Mouse (Mus musculus): ENCODE measurements around the gene Lmbrd1.
"Not testable (repeated sequence)": the region's sequence is repeated elsewhere in the genome, so short reads cannot be mapped to it uniquely, and the experiment has no call there.

Gene Lmbrd1

GRCm38 (mm10) chr1:24729784-24730183, 51.4 kb downstream of the Lmbrd1 start:
- DNase-seq (ENCODE audit: low spot score): no peak

GRCm38 (mm10) chr1:24732286-24732685, 53.9 kb downstream of the Lmbrd1 start:
- DNase-seq (ENCODE audit: low spot score): no peak

DNA sequence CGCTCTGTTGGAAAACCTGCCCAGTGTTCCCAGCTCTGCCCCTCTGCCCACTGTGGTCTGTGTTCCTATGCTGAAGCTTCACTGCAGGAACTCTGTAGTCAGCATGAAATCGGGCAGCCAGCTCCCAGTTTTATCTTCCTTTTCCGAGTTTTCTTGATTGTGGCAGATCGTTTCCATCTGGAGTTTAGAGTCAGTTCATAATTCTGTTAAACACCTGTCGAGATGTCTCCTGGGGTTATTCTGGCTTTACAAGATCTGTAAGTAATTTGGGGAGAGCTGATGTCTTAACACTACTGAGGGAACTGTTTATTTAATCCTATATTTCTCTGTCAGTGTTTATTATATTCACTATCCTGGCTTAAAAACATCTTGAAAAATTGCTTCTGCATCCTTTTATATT, 56.4 kb downstream of the Lmbrd1 start:
- DNase-seq (ENCODE audit: low spot score): no peak

DNA sequence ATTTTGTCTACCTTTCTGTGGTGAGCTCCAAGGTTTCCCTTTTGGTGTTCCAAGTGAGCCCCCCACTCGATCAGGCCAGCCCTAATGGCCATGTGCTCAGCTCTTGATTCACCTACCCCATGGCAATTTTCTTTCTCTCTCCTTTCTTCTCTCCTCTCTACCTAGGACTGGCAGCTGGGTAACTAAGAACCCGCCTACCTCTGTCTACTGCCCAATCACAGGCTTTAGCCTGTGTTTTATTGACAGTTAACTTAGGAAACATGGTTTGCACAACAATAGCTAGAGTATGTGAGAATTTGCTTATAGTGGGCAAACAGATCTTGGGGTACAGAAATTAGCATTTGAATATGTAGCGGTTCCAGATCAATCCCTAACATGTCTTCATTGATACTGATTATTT, 62.5 kb downstream of the Lmbrd1 start:
- DNase-seq (ENCODE audit: low spot score): no peak

- no peak for DNase-seq (ENCODE audit: low spot score)
Observed at GRCm38 (mm10) chr1:24741552-24741951, 63.1 kb downstream of the Lmbrd1 start.

DNA sequence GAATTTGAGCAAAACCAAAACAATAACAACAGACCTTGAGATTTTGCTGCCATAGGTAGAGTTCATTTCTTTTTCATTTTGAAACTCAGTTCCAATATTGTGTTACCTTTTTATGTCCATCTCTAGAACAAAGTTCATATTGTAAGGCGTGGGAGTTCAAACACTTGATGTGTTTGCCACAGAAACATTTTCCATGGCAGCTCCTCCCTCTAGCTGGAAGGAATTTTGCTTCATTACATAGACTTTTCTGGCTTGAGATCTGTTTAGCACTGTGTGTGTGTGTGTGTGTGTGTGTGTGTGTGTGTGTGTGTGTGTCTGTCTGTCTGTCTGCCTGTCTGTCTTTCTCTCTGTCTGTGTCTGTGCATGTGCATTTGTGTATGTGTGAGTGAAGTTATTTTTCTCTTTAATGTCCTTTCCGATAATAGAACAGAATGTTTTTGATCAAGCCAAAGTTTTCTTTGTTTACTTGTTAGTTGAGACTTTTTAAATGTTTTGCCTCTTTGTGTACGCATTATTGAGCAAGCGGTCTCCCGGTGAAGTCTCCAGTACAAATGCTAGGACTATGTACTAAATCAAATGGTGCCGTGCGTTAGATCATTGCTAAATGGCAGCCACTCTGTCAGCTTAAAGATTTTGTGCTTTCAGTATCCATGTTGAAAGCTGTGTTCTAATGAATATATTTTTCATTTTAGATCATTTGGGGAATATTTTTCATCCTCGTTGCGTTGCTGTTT, 64.9 kb downstream of the Lmbrd1 start:
- no peak for DNase-seq (ENCODE audit: low spot score)

DNA sequence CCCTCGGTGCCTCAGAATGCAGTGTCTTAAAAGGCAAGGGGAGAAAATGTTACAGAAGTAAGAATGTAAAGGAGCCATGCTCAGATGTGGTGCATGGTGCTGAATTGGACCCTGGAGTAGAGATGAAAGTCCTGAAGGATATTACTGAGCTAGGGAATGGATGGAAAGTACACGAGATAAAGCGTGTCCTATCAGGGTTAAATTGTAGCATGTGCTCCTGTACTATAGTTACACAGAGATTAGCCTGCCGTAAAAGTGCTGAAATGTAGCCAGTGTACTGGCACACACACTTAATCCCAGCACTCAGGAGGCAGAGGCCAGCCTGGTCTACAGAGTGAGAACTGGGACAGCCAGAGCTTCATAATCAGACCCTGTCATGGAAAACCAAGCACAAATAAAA, 74.3 kb downstream of the Lmbrd1 start:
- no peak for DNase-seq (ENCODE audit: low spot score)

DNA sequence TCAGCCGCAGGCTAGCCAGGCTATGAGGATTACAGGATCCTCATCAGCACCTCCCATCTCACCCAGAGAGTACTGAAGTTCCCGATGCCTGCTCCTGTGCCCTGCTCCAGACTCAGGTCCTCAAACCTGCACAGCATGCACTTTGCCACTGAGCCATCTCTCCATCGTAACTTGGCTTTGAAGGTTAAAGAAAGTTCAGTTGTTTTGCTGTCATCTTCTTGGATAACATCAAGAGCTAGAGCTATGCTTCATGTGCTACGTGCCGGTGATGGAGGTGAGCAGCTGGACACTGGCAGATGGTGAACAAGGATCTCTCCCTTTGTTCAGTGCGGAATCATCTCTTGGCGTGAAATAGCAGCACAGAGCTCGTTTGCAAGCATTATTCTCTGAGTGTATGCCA, 80.1 kb downstream of the Lmbrd1 start:
- no peak for DNase-seq (ENCODE audit: low spot score)

DNA sequence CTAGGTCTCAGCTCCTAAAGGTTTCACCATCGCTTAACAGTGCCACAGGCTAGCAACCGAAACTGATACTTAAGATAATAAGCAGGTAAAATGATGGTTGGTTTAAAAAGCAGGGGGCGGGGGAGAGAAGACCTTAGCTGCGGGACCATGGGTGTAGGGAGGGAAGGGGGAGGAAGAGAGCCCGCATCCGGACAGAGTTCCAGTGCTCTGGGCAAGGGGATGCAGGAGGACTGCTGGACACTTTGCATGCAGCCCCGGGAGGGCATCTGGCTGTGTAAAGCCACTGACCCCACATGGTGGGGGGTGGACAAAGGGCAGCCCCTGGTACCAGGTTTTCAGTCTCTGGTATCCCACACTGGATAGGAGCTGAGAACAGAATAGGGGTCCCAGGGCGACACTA, 88.0 kb downstream of the Lmbrd1 start:
- DNase-seq (ENCODE audit: low spot score): no peak

DNA sequence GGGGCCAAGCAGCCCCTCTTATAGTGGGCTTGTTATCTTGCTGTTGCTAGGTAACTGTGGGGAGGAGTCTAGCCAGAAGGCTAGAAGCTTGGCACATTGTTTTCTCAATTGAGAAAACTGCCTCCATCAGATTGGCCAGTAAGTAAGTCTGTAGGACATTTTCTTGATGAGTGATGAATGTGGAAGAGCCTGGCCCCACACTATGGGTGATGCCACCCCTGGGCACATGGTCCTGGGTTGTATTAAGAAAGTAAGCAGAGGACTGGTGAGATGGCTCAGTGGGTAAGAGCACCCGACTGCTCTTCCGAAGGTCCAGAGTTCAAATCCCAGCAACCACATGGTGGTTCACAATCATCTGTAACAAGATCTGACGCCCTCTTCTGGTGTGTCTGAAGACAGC, 88.8 kb downstream of the Lmbrd1 start:
- DNase-seq (ENCODE audit: low spot score): not testable (repeated sequence)

DNA sequence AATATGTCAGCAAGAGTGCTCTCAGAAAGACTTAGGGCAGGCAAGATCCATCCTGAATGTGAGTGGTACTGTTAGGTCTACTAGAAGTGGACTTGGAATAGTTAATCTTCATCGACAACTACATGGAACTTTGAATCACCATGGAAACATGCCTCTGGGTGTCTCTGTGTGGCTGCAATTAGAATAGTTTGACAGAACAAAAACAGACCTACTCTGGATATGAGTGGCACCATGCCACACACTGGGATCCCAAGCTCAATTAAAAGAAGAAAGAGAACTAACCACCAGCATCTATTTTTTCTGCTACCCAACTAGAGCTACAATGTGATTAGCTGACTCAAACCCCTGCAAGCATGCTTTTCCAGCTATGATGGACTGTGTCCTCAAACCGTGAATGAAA, 95.2 kb downstream of the Lmbrd1 start:
- no peak for DNase-seq (ENCODE audit: low spot score)

DNA sequence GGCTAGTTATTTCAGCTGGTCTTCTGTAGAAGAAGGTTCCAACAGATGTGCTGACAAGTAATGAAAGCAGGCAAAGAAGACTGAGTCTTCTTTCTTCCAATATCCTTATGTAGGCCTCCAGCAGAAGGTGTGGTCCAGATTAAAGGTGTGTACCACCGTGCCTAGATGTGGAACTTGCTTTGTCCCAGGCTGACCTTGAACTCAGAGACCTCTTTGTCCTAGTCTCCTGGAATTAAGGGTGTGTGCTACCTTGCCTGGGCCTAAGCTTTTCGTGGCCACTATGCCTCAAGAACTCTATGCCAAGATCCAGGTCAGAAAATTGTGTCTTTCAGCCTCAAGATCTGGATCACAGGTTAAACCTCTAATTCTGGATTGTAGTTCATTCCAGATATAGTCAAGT, 98.1 kb downstream of the Lmbrd1 start:
- DNase-seq (ENCODE audit: low spot score): no peak

GRCm38 (mm10) chr1:24793168-24793567, 114.7 kb downstream of the Lmbrd1 start:
- DNase-seq (ENCODE audit: low spot score): no peak

GRCm38 (mm10) chr1:24807971-24808370, 129.5 kb downstream of the Lmbrd1 start:
- not testable (repeated sequence) for DNase-seq (ENCODE audit: low spot score)

Measured in testis, postnatal 14 days (tissue).